Mouse (Mus musculus): Measurements from ENCODE around the gene Gm16253. TPM values are rescaled to one million over a fixed set of nuclear protein-coding genes. Genes with fewer than 3 reads are reported as not detected.

The Gm16253 gene
- total and polyA plus RNA-seq, 3 experiments: 1.8 to 2.8 TPM; not detected in 1

- H3K9ac ChIP-seq (ENCODE audit: low read depth, low read length): peak overlapping the region; percentile 100
- peaks cover 15% of the 10 kb centered on the region for H3K36me3 ChIP-seq (ENCODE audit: control insufficient read depth, insufficient read depth, low read length)
- intact Hi-C loops (cut with DNase I): loop anchor here (10.0 kb wide), 1 partner anchor 564 kb away; the partner anchor contains the start of gene Plekho1
- H3K27me3 ChIP-seq (ENCODE audit: control insufficient read depth, insufficient read depth, low read length): no peaks in the 10 kb centered on the region
- H3K79me2 ChIP-seq (replicated peaks; ENCODE audit: control insufficient read depth, insufficient read depth, low read length): peaks cover 6% of the 10 kb centered on the region; the same call in 1 of the 2 replicates
- TF ChIP-seq POLR2A (IDR thresholded peaks at IDR 0.05; ENCODE audit: insufficient read depth, low read depth, low read length) (peak; percentile 68), CTCF (IDR thresholded peaks at IDR 0.05) (no peak), EP300 (IDR thresholded peaks at IDR 0.05; ENCODE audit: insufficient read depth, low read depth, low read length) (no peak)
- peaks cover 22% of the 10 kb centered on the region for H3K4me1 ChIP-seq (ENCODE audit: control insufficient read depth, insufficient read depth, low read length)
- WGBS: under 1% methylated on average over 10 of the region's 10 CpGs
- peak overlapping the region; percentile 77 for H3K4me3 ChIP-seq
- peak overlapping the region; percentile 96 for H3K27ac ChIP-seq
- DNase-seq: peak in 1 of 2 experiments; percentile 34
These were observed 18.1 kb upstream of the Gm16253 start for GRCm38 (mm10) chr3:96558668-96559196.

GRCm38 (mm10) chr3:96559398-96559910, 17.3 kb upstream of the Gm16253 start:
- H3K79me2 ChIP-seq (replicated peaks; ENCODE audit: control insufficient read depth, insufficient read depth, low read length): peaks cover 6% of the 10 kb centered on the region; the same call in 1 of the 2 replicates
- WGBS: 1% methylated on average over 12 of the region's 12 CpGs
- H3K4me3 ChIP-seq: peak overlapping the region; percentile 77
- intact Hi-C loops (cut with DNase I): loop anchor here (10.0 kb wide), 1 partner anchor 565 kb away; the partner anchor contains the start of gene Plekho1
- peaks cover 22% of the 10 kb centered on the region for H3K4me1 ChIP-seq (ENCODE audit: control insufficient read depth, insufficient read depth, low read length)
- TF ChIP-seq POLR2A (IDR thresholded peaks at IDR 0.05; ENCODE audit: insufficient read depth, low read depth, low read length) (peak; percentile 84), CTCF (IDR thresholded peaks at IDR 0.05) (no peak)
- H3K9ac ChIP-seq (ENCODE audit: low read depth, low read length): peak overlapping the region; percentile 100
- peak; percentile 64 to 66 for DNase-seq
- peak overlapping the region; percentile 96 for H3K27ac ChIP-seq
- H3K36me3 ChIP-seq (ENCODE audit: control insufficient read depth, insufficient read depth, low read length): peaks cover 16% of the 10 kb centered on the region
- no peaks in the 10 kb centered on the region for H3K27me3 ChIP-seq (ENCODE audit: control insufficient read depth, insufficient read depth, low read length)

- Histone ChIP-seq H3K79me2 (replicated peaks; ENCODE audit: control insufficient read depth, insufficient read depth, low read length) (peaks cover 6% of the 10 kb centered on the region; the same call in 1 of the 2 replicates), H3K27ac (peak overlapping the region; percentile 96), H3K9ac (ENCODE audit: low read depth, low read length) (peak overlapping the region; percentile 100), H3K27me3 (ENCODE audit: control insufficient read depth, insufficient read depth, low read length) (no peaks in the 10 kb centered on the region), H3K4me1 (ENCODE audit: control insufficient read depth, insufficient read depth, low read length) (peaks cover 21% of the 10 kb centered on the region), H3K36me3 (ENCODE audit: control insufficient read depth, insufficient read depth, low read length) (peaks cover 16% of the 10 kb centered on the region), H3K4me3 (peak overlapping the region; percentile 77)
- WGBS: 1% methylated on average over 23 of the region's 23 CpGs
- TF ChIP-seq POLR2A (IDR thresholded peaks at IDR 0.05; ENCODE audit: insufficient read depth, low read depth, low read length) (peak; percentile 32), CTCF (IDR thresholded peaks at IDR 0.05) (no peak)
- intact Hi-C loops (cut with DNase I): loop anchor here (10.0 kb wide), 1 partner anchor 565 kb away; the partner anchor contains the start of gene Plekho1
- DNase-seq: peak; percentile 53 to 69
These were observed 16.6 kb upstream of the Gm16253 start for GRCm38 (mm10) chr3:96559911-96560850.

GRCm38 (mm10) chr3:96560881-96561668, 15.7 kb upstream of the Gm16253 start:
- peak in 1 of 2 experiments; percentile 59 for DNase-seq
- intact Hi-C loops (cut with DNase I): no loop called here
- peak overlapping the region; percentile 96 for H3K27ac ChIP-seq
- H3K36me3 ChIP-seq (ENCODE audit: control insufficient read depth, insufficient read depth, low read length): peaks cover 16% of the 10 kb centered on the region
- WGBS: 9% methylated on average over 9 of the region's 9 CpGs
- H3K4me3 ChIP-seq: peak overlapping the region; percentile 77
- peak overlapping the region; percentile 100 for H3K9ac ChIP-seq (ENCODE audit: low read depth, low read length)
- H3K27me3 ChIP-seq (ENCODE audit: control insufficient read depth, insufficient read depth, low read length): no peaks in the 10 kb centered on the region
- H3K79me2 ChIP-seq (replicated peaks; ENCODE audit: control insufficient read depth, insufficient read depth, low read length): peaks cover 6% of the 10 kb centered on the region; the same call in 1 of the 2 replicates
- TF ChIP-seq POLR2A (IDR thresholded peaks at IDR 0.05; ENCODE audit: insufficient read depth, low read depth, low read length) (peak; percentile 71), EP300 (IDR thresholded peaks at IDR 0.05; ENCODE audit: insufficient read depth, low read depth, low read length) (0 out of 2 replicates have a peak, but pooled peaks have one; percentile 30), CTCF (IDR thresholded peaks at IDR 0.05) (no peak)
- H3K4me1 ChIP-seq (ENCODE audit: control insufficient read depth, insufficient read depth, low read length): peaks cover 18% of the 10 kb centered on the region

GRCm38 (mm10) chr3:96561946-96562681, 14.7 kb upstream of the Gm16253 start:
- Histone ChIP-seq H3K79me2 (replicated peaks; ENCODE audit: control insufficient read depth, insufficient read depth, low read length) (peaks cover 6% of the 10 kb centered on the region; the same call in 1 of the 2 replicates), H3K27ac (peak overlapping the region; percentile 96), H3K27me3 (ENCODE audit: control insufficient read depth, insufficient read depth, low read length) (no peaks in the 10 kb centered on the region), H3K9ac (ENCODE audit: low read depth, low read length) (peak overlapping the region; percentile 74), H3K4me3 (peak overlapping the region; percentile 77), H3K36me3 (ENCODE audit: control insufficient read depth, insufficient read depth, low read length) (peaks cover 16% of the 10 kb centered on the region), H3K4me1 (ENCODE audit: control insufficient read depth, insufficient read depth, low read length) (peaks cover 20% of the 10 kb centered on the region)
- intact Hi-C loops (cut with DNase I): no loop called here
- DNase-seq: peak; percentile 58 to 64
- 6% methylated on average over 10 of the region's 10 CpGs for WGBS
- peak; percentile 68; the same call in 1 of the 2 replicates for TF ChIP-seq EP300 (IDR thresholded peaks at IDR 0.05; ENCODE audit: insufficient read depth, low read depth, low read length)
- TF ChIP-seq CTCF (IDR thresholded peaks at IDR 0.05): no peak
- peak; percentile 88 for TF ChIP-seq POLR2A (IDR thresholded peaks at IDR 0.05; ENCODE audit: insufficient read depth, low read depth, low read length)
